Mouse (Mus musculus) activated CD4-positive, CD25-positive, alpha-beta regulatory T cell, adult 4 months (primary cell): ENCODE results near the gene Olfr320. TPM values are rescaled to one million over a fixed set of nuclear protein-coding genes. Genes with fewer than 3 reads are reported as not detected.
"Not testable (repeated sequence)": the region's sequence is repeated elsewhere in the genome, so short reads cannot be mapped to it uniquely, and the experiment has no call there.

ENCODE experiments used
- ATAC-seq: one replicate; pipeline ENCODE4 v1.8.0; 2017
- polyA plus RNA-seq, 2 experiments: library from polyadenylated mRNA; unstranded; fragments of 100-300 nt; shearing (Covaris generic); gene quantifications; one replicate each; pipeline ENCODE4 v1.2.1; 2017

Olfr320 gene
- under 1 TPM in 1 of 2 experiments, not detected in 1; 0.11 TPM for polyA plus RNA-seq

GRCm38 (mm10) chr11:58680799-58681198 is at the start of gene Olfr320:
TSS of gene Olfr320 (plus strand) at chr11:58681099.
- ATAC-seq: no peak

GRCm38 (mm10) chr11:58634878-58635277 is 46.0 kb upstream of the Olfr320 start:
- no peak for ATAC-seq

GRCm38 (mm10) chr11:58636376-58636977 is 44.4 kb upstream of the Olfr320 start:
- ATAC-seq: no peak

DNA sequence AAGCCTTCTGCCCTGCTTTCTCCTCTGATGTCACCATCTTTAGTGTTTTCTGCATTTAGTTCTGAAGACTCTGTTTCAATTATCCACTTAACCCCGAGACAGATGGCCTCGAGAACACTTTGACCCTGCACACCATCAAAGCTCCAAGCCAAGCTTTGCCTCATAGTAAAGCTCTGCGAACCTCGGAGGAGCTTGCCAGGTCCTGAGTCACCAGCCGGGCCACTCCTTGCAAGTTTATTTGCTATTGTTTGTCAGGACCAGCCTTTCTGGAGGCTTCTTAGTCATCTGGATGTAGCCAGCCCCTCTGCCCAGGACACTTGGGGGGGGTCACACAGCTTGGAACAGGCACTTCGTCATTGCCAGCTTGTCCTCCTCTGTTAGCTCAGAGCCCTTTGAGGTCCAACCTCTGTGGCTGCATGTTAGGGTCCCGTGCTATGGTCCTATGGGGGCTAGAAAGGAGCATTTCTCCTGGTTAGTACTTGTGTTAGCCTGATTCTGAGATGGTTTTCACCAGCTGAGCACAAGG is 42.7 kb upstream of the Olfr320 start:
- ATAC-seq: no peak

DNA sequence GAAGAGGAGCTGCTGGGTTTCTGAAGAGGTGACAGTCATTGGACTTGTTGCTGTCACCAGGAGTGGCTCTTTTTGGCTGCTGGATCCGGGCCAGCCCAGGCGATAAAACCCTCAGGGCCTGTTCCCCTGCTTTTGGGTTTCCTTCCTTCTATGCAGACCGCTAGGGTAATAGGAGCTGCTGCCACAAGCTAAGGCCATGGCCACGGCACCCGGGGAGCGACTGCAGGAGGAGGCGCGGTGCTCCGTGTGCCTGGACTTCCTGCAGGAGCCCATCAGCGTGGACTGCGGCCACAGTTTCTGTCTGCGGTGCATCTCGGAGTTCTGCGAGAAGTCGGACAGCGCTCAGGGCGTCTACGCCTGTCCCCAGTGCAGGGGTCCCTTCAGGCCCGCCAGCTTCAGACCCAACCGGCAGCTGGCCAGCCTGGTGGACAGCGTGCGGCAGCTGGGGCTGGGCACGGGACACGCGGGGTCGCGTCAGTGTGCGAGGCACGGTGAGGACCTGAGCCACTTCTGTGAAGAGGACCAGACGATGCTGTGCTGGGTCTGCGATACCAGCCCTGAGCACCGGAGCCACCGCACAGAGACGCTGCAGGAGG is 40.5 kb upstream of the Olfr320 start, which contains the start of gene Trim58:
Gene Trim58 (plus strand): TSS at position 194 of the 596 bp plus-strand sequence.
- no peak for ATAC-seq

- peak; percentile 8 for ATAC-seq
Observed at GRCm38 (mm10) chr11:58641057-58641456, 39.8 kb upstream of the Olfr320 start.

- ATAC-seq: no peak
Observed at GRCm38 (mm10) chr11:58641638-58642358, 39.1 kb upstream of the Olfr320 start.

- ATAC-seq: no peak
Observed at GRCm38 (mm10) chr11:58643350-58643749, 37.5 kb upstream of the Olfr320 start.

DNA sequence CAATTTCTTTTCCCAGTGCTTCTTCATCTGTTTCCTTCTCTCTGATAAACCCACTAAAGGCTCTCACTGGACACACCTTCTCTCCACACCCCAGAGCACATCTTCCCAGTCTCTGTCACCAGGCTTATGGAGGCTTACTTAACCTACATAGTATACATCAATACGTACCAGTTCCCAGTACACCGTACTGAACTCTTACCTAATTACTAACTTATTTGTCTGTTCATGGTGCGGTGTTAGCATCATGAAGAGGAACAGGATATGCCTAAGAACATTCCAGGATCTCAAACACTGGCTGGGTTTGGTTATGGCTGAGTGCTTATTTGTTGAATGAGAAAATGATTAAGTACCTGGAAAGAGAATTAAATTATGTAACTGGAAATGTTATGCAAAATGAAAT is 25.7 kb upstream of the Olfr320 start:
- ATAC-seq: no peak

- no peak for ATAC-seq
Observed at GRCm38 (mm10) chr11:58658596-58658995, 22.3 kb upstream of the Olfr320 start, which contains the start of gene Olfr322. TSS of gene Olfr322 (plus strand) at chr11:58658782.

DNA sequence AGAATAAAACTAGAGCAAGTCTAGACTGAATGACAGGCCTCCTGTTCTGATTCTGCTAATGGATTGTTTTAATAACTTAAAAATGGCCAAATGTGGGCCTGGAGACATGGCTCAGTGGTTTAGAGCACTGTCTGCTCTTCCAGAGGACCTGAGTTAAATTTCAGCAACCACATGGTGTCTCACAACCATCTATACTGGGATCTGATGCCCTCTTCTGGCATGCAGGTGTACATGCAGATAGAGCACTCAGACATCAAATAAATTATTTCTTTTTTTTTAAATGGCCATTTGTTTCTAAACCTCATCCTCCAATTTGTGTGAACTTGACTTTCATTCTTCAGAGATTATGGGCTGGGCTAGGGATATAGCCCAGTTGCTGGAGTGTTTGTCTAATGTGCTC is 11.6 kb upstream of the Olfr320 start:
- no peak for ATAC-seq

GRCm38 (mm10) chr11:58671825-58672224 is 9.1 kb upstream of the Olfr320 start:
- ATAC-seq: no peak

DNA sequence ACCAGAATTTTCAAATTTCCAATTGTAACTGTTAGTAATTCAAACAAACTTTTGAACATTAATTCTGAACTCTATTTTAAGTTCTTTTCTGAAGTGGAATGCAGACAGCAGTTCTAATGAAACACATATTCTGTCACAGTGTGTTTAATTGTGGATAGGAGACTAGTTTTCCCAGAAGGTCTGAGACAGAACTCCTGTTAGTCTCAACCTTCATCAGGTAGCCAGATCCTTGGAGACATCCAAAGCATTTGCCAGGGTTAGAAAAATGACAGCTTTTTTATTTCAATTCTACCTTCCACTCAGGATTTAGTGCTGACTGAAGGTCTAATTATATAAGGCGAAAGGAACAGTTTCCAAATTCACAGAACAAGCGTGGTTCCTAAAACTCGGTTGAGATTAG is 18.0 kb downstream of the Olfr320 start, which contains the start of gene Olfr319:
Gene Olfr319 (plus strand): TSS at position 301 of the 400 bp plus-strand sequence.
- ATAC-seq: no peak

- ATAC-seq: no peak
Observed at GRCm38 (mm10) chr11:58709086-58709485, 28.2 kb downstream of the Olfr320 start.

DNA sequence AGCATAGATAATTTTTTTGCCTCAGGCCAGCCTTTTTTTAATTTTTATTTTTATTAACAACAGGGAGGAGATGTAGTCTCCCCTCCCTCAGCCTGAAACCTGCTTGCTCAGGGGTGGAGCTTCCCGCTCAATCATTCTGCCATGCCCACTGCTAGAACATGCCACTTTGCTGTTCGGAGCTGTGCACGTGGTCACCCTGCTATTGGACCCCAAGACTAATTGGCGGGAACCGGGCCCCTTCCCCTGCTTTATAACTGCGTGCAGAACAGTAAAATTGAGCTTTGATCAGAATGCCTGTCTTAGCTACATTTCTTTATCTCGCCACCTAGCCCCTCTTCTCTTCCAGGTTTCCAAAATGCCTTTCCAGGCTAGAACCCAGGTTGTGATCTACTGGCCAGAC is 36.8 kb downstream of the Olfr320 start:
- not testable (repeated sequence) for ATAC-seq

GRCm38 (mm10) chr11:58719701-58720100 is 38.8 kb downstream of the Olfr320 start:
- ATAC-seq: no peak

- ATAC-seq: no peak
Observed at GRCm38 (mm10) chr11:58723914-58724313, 43.0 kb downstream of the Olfr320 start, which contains the start of gene Olfr318. TSS of gene Olfr318 (minus strand) at chr11:58724014.

DNA sequence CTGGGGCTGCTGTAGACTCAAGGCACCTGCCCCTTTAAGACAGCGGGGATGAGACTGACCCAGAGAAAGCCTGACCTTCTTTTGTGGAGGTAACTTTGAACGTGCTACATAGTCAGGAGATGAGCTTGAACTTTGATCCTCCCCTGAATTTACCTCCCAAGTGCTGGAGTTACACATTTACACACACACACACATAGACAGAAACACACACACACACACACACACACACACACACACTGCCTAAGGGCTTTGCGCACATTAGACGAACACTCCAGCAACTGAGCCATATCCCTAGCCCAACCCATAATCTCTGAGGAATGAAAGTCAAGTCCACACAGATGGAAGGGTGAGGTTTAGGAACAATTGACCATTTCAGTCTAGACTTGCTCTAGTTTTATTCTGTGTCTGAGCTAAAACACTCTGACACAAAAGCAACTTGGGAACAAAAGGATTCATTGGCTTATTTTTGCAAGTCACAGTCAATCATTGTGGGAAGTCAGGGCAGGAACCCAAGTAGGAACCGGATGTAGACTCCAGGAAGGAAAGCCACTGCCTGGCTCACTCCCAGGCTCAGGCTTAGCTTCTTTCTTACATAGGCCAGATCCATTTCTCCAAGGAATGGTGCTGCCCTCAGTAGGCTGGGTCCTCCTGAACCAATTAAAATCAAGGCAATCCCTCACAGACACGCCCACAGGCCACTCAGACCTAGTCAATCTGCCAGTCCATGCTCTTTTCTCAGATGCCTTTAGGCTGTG is 47.2 kb downstream of the Olfr320 start:
- not testable (repeated sequence) for ATAC-seq

GRCm38 (mm10) chr11:58733372-58733771 is 52.5 kb downstream of the Olfr320 start:
- no peak for ATAC-seq
